Mouse (Mus musculus) bone marrow macrophage, adult 2 months (primary cell): ENCODE data around the gene Pbx4. TPM values are rescaled to one million over a fixed set of nuclear protein-coding genes. Genes with fewer than 3 reads are reported as not detected.

ENCODE experiments used
- H3K27ac ChIP-seq: 2 replicates; pipeline ENCODE4 v1.5.1; 2012; ENCODE audit warnings: low read depth, low read length; ENCODE audit not compliant: insufficient read depth
- H3K4me1 ChIP-seq: 2 replicates; pipeline ENCODE4 v1.6.1; 2012; ENCODE audit warnings: low read length; ENCODE audit not compliant: control insufficient read depth, insufficient read depth
- H3K4me3 ChIP-seq: 2 replicates; pipeline ENCODE4 v1.5.1; 2012; ENCODE audit warnings: mild to moderate bottlenecking, low read length, moderate library complexity; ENCODE audit not compliant: insufficient read depth
- CTCF ChIP-seq: IDR thresholded peaks from 2 replicates; pipeline ENCODE4 v1.5.1; 2012; ENCODE audit warnings: low read depth, mild to moderate bottlenecking, low read length, moderate library complexity
- POLR2A ChIP-seq: IDR thresholded peaks from 2 replicates; pipeline ENCODE4 v1.6.1; 2012; ENCODE audit warnings: mild to moderate bottlenecking, low read depth, low read length, borderline replicate concordance
- polyA plus RNA-seq: library from polyadenylated mRNA; stranded (reverse); fragments of >200 nt; gene quantifications from 2 replicates; pipeline ENCODE4 v1.2.4, GENCODE M21; 2012; ENCODE audit not compliant: missing spikeins, insufficient read depth, insufficient read length

Gene Pbx4
- polyA plus RNA-seq, 1 experiment: 8.0 TPM

DNA sequence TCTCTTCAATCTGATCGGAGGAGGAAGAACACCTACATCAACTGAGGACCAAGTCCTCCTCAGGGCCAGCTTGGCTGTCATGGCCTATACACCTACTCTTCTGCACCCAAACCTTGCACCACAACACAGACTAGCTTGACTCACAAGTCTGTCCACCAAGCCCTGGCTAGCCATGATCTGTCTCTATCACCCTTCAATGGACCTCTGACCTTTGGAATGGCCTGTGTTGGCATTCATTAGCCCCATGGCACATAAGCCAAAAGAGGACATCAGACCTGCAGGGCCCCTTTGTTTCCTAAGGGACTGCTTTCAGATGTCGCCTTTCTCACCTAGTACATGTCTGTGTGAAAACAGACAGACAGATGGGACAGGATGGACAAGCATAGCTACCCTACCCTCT lies 88.8 kb downstream of the Pbx4 start:
- Histone ChIP-seq H3K4me1 (peaks cover 35% of the 10 kb centered on the region), H3K4me3 (no peak overlapping the region), H3K27ac (peak overlapping the region; percentile 64; the same call in 1 of the 2 replicates)
- TF ChIP-seq POLR2A (no peak), CTCF (no peak)

Other genes starting within 250 kb of the Pbx4 start
- gene Zfp868, start 206.9 kb upstream of the Pbx4 start, polyA plus RNA-seq: 15.5 and 17.0 TPM in 2 replicates
- gene Zfp964, start 178.0 kb upstream of the Pbx4 start, polyA plus RNA-seq: 1.5 and 1.9 TPM in 2 replicates
- 18.4 and 21.8 TPM in 2 replicates for gene Zfp869, start 121.8 kb upstream of the Pbx4 start, polyA plus RNA-seq
- gene Zfp963, start 82.5 kb upstream of the Pbx4 start, polyA plus RNA-seq: 4.2 and 4.5 TPM in 2 replicates
- 2.8 and 3.0 TPM in 2 replicates for gene Gm20422, start 57.6 kb upstream of the Pbx4 start, polyA plus RNA-seq
- gene Atp13a1, start 41.3 kb upstream of the Pbx4 start, polyA plus RNA-seq: 25.7 and 31.2 TPM in 2 replicates
- 17.6 and 19.3 TPM in 2 replicates for gene Zfp866, start 41.3 kb upstream of the Pbx4 start, polyA plus RNA-seq
- 164 and 201 TPM in 2 replicates for gene Gmip, start 23.8 kb upstream of the Pbx4 start, polyA plus RNA-seq
- gene Lpar2, start 10.1 kb upstream of the Pbx4 start, polyA plus RNA-seq: 0.91 and 1.0 TPM in 2 replicates
- gene Cilp2, start 55.2 kb downstream of the Pbx4 start, polyA plus RNA-seq: not detected in 2 replicates
- gene Tssk6, start 69.7 kb downstream of the Pbx4 start, polyA plus RNA-seq: 0.60 TPM in 1 of 2 replicates, not detected in the other
- gene Ndufa13, start 70.1 kb downstream of the Pbx4 start, polyA plus RNA-seq: 86.8 and 90.6 TPM in 2 replicates
- gene Yjefn3, start 70.2 kb downstream of the Pbx4 start, polyA plus RNA-seq: not detected in 2 replicates
- 36.5 and 36.9 TPM in 2 replicates for gene Gatad2a, start 163.9 kb downstream of the Pbx4 start, polyA plus RNA-seq
- 47.2 and 51.1 TPM in 2 replicates for gene Mau2, start 210.2 kb downstream of the Pbx4 start, polyA plus RNA-seq
- 23.4 and 25.5 TPM in 2 replicates for gene Sugp1, start 210.3 kb downstream of the Pbx4 start, polyA plus RNA-seq
- not detected in 2 replicates for gene Tm6sf2, start 240.4 kb downstream of the Pbx4 start, polyA plus RNA-seq